Mouse (Mus musculus): ENCODE results near the gene Dph1.

Gene Dph1
- long read RNA-seq, experiment 1, transcript Dph1-201 (13 exons, 2,139 nt) = major isoform, 6 of 10 reads
- long read RNA-seq, experiment 1, partial matches to known transcripts = 1 of 10 reads
- long read RNA-seq, experiment 1, other reads (novel, unspliced or antisense) = 3 of 10 reads
- long read RNA-seq, experiment 2, transcript Dph1-201 (13 exons, 2,139 nt) = major isoform, 19 of 24 reads
- long read RNA-seq, experiment 2, partial matches to known transcripts = 1 of 24 reads
- long read RNA-seq, experiment 2, other reads (novel, unspliced or antisense) = 4 of 24 reads

- intact Hi-C loops (cut with DNase I) = no loop called here
Observed at GRCm38 (mm10) chr11:75190905-75191441, at the start of gene Dph1. TSS of gene Dph1 (minus strand) at chr11:75191241.

- intact Hi-C loops (cut with DNase I) = no loop called here
Observed at GRCm38 (mm10) chr11:75240158-75240934, 49.3 kb upstream of the Dph1 start.

GRCm38 (mm10) chr11:75234745-75235144 is 43.7 kb upstream of the Dph1 start:
- intact Hi-C loops (cut with DNase I) = loop anchor here (10.0 kb wide), 1 partner anchor 50 kb away; no protein-coding TSS in a partner anchor

- intact Hi-C loops (cut with DNase I) = loop anchor here (10.0 kb wide), 1 partner anchor 52 kb away; no protein-coding TSS in a partner anchor
Observed at GRCm38 (mm10) chr11:75232434-75232833, 41.4 kb upstream of the Dph1 start.

GRCm38 (mm10) chr11:75231756-75232155 is 40.7 kb upstream of the Dph1 start:
- intact Hi-C loops (cut with DNase I) = loop anchor here (10.0 kb wide), 1 partner anchor 53 kb away; no protein-coding TSS in a partner anchor

GRCm38 (mm10) chr11:75230272-75230760 is 39.3 kb upstream of the Dph1 start:
- intact Hi-C loops (cut with DNase I) = loop anchor here (10.0 kb wide), 1 partner anchor 54 kb away; no protein-coding TSS in a partner anchor

- intact Hi-C loops (cut with DNase I) = no loop called here
Observed at GRCm38 (mm10) chr11:75229289-75229688, 38.2 kb upstream of the Dph1 start.

GRCm38 (mm10) chr11:75227632-75228031 is 36.6 kb upstream of the Dph1 start:
- intact Hi-C loops (cut with DNase I) = no loop called here

GRCm38 (mm10) chr11:75224835-75225234 is 33.8 kb upstream of the Dph1 start:
- intact Hi-C loops (cut with DNase I) = no loop called here

- intact Hi-C loops (cut with DNase I) = no loop called here
Observed at GRCm38 (mm10) chr11:75224062-75224461, 33.0 kb upstream of the Dph1 start.

GRCm38 (mm10) chr11:75220517-75221145 is 29.6 kb upstream of the Dph1 start:
- intact Hi-C loops (cut with DNase I) = no loop called here

GRCm38 (mm10) chr11:75220115-75220514 is 29.1 kb upstream of the Dph1 start:
- intact Hi-C loops (cut with DNase I) = no loop called here

- intact Hi-C loops (cut with DNase I) = no loop called here
Observed at GRCm38 (mm10) chr11:75214081-75214950, 23.3 kb upstream of the Dph1 start.

GRCm38 (mm10) chr11:75213372-75214080 is 22.5 kb upstream of the Dph1 start:
- intact Hi-C loops (cut with DNase I) = no loop called here

- intact Hi-C loops (cut with DNase I) = no loop called here
Observed at GRCm38 (mm10) chr11:75212876-75213275, 21.8 kb upstream of the Dph1 start.

- intact Hi-C loops (cut with DNase I) = no loop called here
Observed at GRCm38 (mm10) chr11:75212031-75212667, 21.1 kb upstream of the Dph1 start.

- intact Hi-C loops (cut with DNase I) = no loop called here
Observed at GRCm38 (mm10) chr11:75210755-75211154, 19.7 kb upstream of the Dph1 start.

- intact Hi-C loops (cut with DNase I) = no loop called here
Observed at GRCm38 (mm10) chr11:75210093-75210492, 19.1 kb upstream of the Dph1 start.

- intact Hi-C loops (cut with DNase I) = no loop called here
Observed at GRCm38 (mm10) chr11:75209363-75209762, 18.3 kb upstream of the Dph1 start.
